Mouse (Mus musculus): ENCODE results near the gene Irf1. TPM values are rescaled to one million over a fixed set of nuclear protein-coding genes. Genes with fewer than 3 reads are reported as not detected.
A peak's percentile ranks its signal among the peaks of the same experiment; 100 is the strongest.

Gene Irf1
- polyA plus RNA-seq, 1 experiment = 169 TPM

GRCm38 (mm10) chr11:53779808-53780207, 10.0 kb downstream of the Irf1 start:
- no peak for TF ChIP-seq CTCF (IDR thresholded peaks at IDR 0.05; ENCODE audit: borderline replicate concordance, control insufficient read depth, extremely low read depth, insufficient read depth, low read length, poor library complexity)
- TF ChIP-seq POLR2A (IDR thresholded peaks at IDR 0.05; ENCODE audit: control insufficient read depth, extremely low read depth, insufficient read depth, low read length, poor library complexity) = no peak
- 38% methylated on average over 2 of the region's 2 CpGs for WGBS
- H3K36me3 ChIP-seq (ENCODE audit: control insufficient read depth, insufficient read depth, low read length) = peaks cover 45% of the 10 kb centered on the region

DNA sequence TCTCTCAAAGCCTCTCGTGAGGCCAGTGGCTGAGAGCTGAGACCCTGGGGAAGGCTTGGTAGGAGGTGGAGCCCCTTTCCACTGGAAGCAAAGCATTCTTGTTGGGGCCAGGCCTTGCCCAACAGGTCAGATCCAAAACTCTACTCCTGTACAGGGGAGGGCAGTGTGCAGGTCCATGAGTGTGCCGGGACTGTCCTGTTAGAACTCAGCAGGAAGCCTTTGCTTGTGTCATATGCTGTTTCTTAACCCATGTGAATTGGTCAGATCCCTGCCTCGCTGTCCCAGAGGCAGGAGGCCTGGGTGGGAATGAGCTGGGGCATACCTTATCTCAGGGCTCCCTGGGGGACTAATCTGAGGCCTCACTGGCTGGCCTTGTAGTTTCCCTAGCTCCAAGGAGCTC, 10.4 kb downstream of the Irf1 start:
- Histone ChIP-seq H3K4me1 (replicated peaks; ENCODE audit: control insufficient read depth, insufficient read depth, low read length) (peaks cover 9% of the 10 kb centered on the region; the same call in 1 of the 2 replicates), H3K36me3 (ENCODE audit: control insufficient read depth, insufficient read depth, low read length) (peaks cover 40% of the 10 kb centered on the region), H3K27ac (ENCODE audit: control insufficient read depth, insufficient read depth, low read length) (no peak overlapping the region), H3K27me3 (ENCODE audit: control insufficient read depth, insufficient read depth, low read length) (no peaks in the 10 kb centered on the region), H3K4me3 (ENCODE audit: control insufficient read depth, insufficient read depth, low read length) (no peak overlapping the region)
- no peak for DNase-seq
- WGBS = 89% methylated on average over 3 of the region's 3 CpGs
- TF ChIP-seq CTCF (IDR thresholded peaks at IDR 0.05; ENCODE audit: borderline replicate concordance, control insufficient read depth, extremely low read depth, insufficient read depth, low read length, poor library complexity) (no peak), POLR2A (IDR thresholded peaks at IDR 0.05; ENCODE audit: control insufficient read depth, extremely low read depth, insufficient read depth, low read length, poor library complexity) (no peak)

More at GRCm38 (mm10) chr11:53779808-53780207, 10.0 kb downstream of the Irf1 start:
- Histone ChIP-seq H3K4me1 (replicated peaks; ENCODE audit: control insufficient read depth, insufficient read depth, low read length) (peaks cover 9% of the 10 kb centered on the region; the same call in 1 of the 2 replicates), H3K4me3 (ENCODE audit: control insufficient read depth, insufficient read depth, low read length) (no peak overlapping the region), H3K27me3 (ENCODE audit: control insufficient read depth, insufficient read depth, low read length) (no peaks in the 10 kb centered on the region), H3K27ac (ENCODE audit: control insufficient read depth, insufficient read depth, low read length) (no peak overlapping the region)
- no peak for DNase-seq

GRCm38 (mm10) chr11:53781201-53781775, 11.5 kb downstream of the Irf1 start:
- 97% methylated on average over 4 of the region's 4 CpGs for WGBS
- H3K36me3 ChIP-seq (ENCODE audit: control insufficient read depth, insufficient read depth, low read length) = peaks cover 30% of the 10 kb centered on the region
- no peak overlapping the region for H3K27ac ChIP-seq (ENCODE audit: control insufficient read depth, insufficient read depth, low read length)
- no peak overlapping the region for H3K4me3 ChIP-seq (ENCODE audit: control insufficient read depth, insufficient read depth, low read length)
- peaks cover 19% of the 10 kb centered on the region for H3K4me1 ChIP-seq (replicated peaks; ENCODE audit: control insufficient read depth, insufficient read depth, low read length)
- no peak for DNase-seq
- H3K27me3 ChIP-seq (ENCODE audit: control insufficient read depth, insufficient read depth, low read length) = no peaks in the 10 kb centered on the region
- TF ChIP-seq CTCF (IDR thresholded peaks at IDR 0.05; ENCODE audit: borderline replicate concordance, control insufficient read depth, extremely low read depth, insufficient read depth, low read length, poor library complexity) = no peak
- TF ChIP-seq POLR2A (IDR thresholded peaks at IDR 0.05; ENCODE audit: control insufficient read depth, extremely low read depth, insufficient read depth, low read length, poor library complexity) = no peak

DNA sequence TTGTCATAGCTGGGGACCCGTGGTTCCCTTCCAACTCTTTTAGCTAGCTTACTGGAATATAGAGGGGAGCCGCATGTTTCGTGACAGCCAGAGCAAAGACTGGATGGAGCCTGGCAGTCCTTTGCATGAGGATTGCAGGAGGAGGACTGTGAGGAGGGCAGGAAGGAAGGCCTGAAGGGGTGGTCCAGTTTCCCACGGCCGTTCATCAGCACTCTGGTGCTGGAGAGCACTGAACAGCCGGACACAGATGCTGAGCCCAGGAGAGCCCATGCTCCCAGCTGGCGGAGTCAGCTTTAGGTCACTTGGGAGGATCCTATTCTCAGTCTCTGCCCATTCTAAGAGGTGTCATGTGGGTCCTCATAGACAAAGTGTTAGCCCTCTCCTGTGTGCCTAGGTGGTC, 12.2 kb downstream of the Irf1 start:
- 96% methylated on average over 7 of the region's 7 CpGs for WGBS
- TF ChIP-seq CTCF (IDR thresholded peaks at IDR 0.05; ENCODE audit: borderline replicate concordance, control insufficient read depth, extremely low read depth, insufficient read depth, low read length, poor library complexity) = no peak
- TF ChIP-seq POLR2A (IDR thresholded peaks at IDR 0.05; ENCODE audit: control insufficient read depth, extremely low read depth, insufficient read depth, low read length, poor library complexity) = no peak
- Histone ChIP-seq H3K4me1 (replicated peaks; ENCODE audit: control insufficient read depth, insufficient read depth, low read length) (peaks cover 24% of the 10 kb centered on the region), H3K27ac (ENCODE audit: control insufficient read depth, insufficient read depth, low read length) (no peak overlapping the region), H3K27me3 (ENCODE audit: control insufficient read depth, insufficient read depth, low read length) (no peaks in the 10 kb centered on the region), H3K36me3 (ENCODE audit: control insufficient read depth, insufficient read depth, low read length) (peaks cover 23% of the 10 kb centered on the region), H3K4me3 (ENCODE audit: control insufficient read depth, insufficient read depth, low read length) (no peak overlapping the region)
- DNase-seq = no peak

DNA sequence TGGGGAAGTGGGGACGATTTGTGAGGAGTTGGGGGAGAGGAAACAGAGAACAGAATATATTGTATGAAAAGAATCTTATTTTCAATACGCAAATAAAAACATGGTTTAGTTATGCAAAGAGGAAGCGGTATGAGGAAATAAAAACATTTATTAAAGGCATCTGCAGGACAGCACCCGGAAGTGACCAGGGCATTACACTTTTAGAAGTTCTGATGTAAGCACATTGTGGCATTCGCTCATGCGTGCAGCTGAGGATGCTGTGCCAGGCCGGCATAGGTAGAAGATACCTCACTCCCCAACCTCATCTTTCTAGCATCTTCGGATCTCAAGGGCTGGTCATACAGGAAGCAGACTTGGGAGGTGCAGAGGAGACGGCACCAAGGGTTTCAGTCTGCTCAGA, 13.5 kb downstream of the Irf1 start:
- WGBS = 90% methylated on average over 9 of the region's 9 CpGs

GRCm38 (mm10) chr11:53785311-53785936, 15.6 kb downstream of the Irf1 start:
- H3K4me1 ChIP-seq (replicated peaks; ENCODE audit: control insufficient read depth, insufficient read depth, low read length) = peaks cover 23% of the 10 kb centered on the region

More for the DNA sequence above, 13.5 kb downstream of the Irf1 start:
- Histone ChIP-seq H3K4me1 (replicated peaks; ENCODE audit: control insufficient read depth, insufficient read depth, low read length) (peaks cover 26% of the 10 kb centered on the region), H3K27ac (ENCODE audit: control insufficient read depth, insufficient read depth, low read length) (no peak overlapping the region), H3K36me3 (ENCODE audit: control insufficient read depth, insufficient read depth, low read length) (peaks cover 12% of the 10 kb centered on the region), H3K4me3 (ENCODE audit: control insufficient read depth, insufficient read depth, low read length) (no peak overlapping the region), H3K27me3 (ENCODE audit: control insufficient read depth, insufficient read depth, low read length) (no peaks in the 10 kb centered on the region)
- TF ChIP-seq POLR2A (IDR thresholded peaks at IDR 0.05; ENCODE audit: control insufficient read depth, extremely low read depth, insufficient read depth, low read length, poor library complexity) = no peak
- TF ChIP-seq CTCF (IDR thresholded peaks at IDR 0.05; ENCODE audit: borderline replicate concordance, control insufficient read depth, extremely low read depth, insufficient read depth, low read length, poor library complexity) = no peak
- no peak for DNase-seq

More at GRCm38 (mm10) chr11:53785311-53785936, 15.6 kb downstream of the Irf1 start:
- H3K27ac ChIP-seq (ENCODE audit: control insufficient read depth, insufficient read depth, low read length) = peak overlapping the region; percentile 76; the same call in 1 of the 2 replicates
- WGBS = 8% methylated on average over 3 of the region's 3 CpGs
- no peak for TF ChIP-seq POLR2A (IDR thresholded peaks at IDR 0.05; ENCODE audit: control insufficient read depth, extremely low read depth, insufficient read depth, low read length, poor library complexity)
- TF ChIP-seq CTCF (IDR thresholded peaks at IDR 0.05; ENCODE audit: borderline replicate concordance, control insufficient read depth, extremely low read depth, insufficient read depth, low read length, poor library complexity) = no peak
- H3K36me3 ChIP-seq (ENCODE audit: control insufficient read depth, insufficient read depth, low read length) = no peaks in the 10 kb centered on the region
- no peaks in the 10 kb centered on the region for H3K27me3 ChIP-seq (ENCODE audit: control insufficient read depth, insufficient read depth, low read length)
- H3K4me3 ChIP-seq (ENCODE audit: control insufficient read depth, insufficient read depth, low read length) = no peak overlapping the region
- no peak for DNase-seq

All from thymus, adult 2 months (tissue).